Mouse (Mus musculus): ENCODE data around the gene Zfp273. TPM values are rescaled to one million over a fixed set of nuclear protein-coding genes. Genes with fewer than 3 reads are reported as not detected.
"Not testable (repeated sequence)": the region's sequence is repeated elsewhere in the genome, so short reads cannot be mapped to it uniquely, and the experiment has no call there.

Gene Zfp273
- polyA plus RNA-seq, 1 experiment from 2014 or later: 1.0 TPM

- no peaks in the 10 kb centered on the region for H3K27me3 ChIP-seq (ENCODE audit: control insufficient read depth, insufficient read depth, low read depth, low read length)
- H3K9ac ChIP-seq (ENCODE audit: low read depth, low read length): no peak overlapping the region
- H3K4me2 ChIP-seq (ENCODE audit: low read depth, low read length): no peak overlapping the region
- H3K4me1 ChIP-seq (ENCODE audit: control insufficient read depth, low read depth, low read length): no peaks in the 10 kb centered on the region
- 70% methylated on average over 9 of the region's 9 CpGs for whole genome bisulfite sequencing (ENCODE audit: insufficient replicate concordance)
- no peaks in the 10 kb centered on the region for H3K36me3 ChIP-seq (ENCODE audit: control insufficient read depth, insufficient read depth)
- no peak overlapping the region for H3K27ac ChIP-seq (ENCODE audit: low read length)
- H3K9me3 ChIP-seq (replicated peaks; ENCODE audit: control insufficient read depth, low read length): no peaks in the 10 kb centered on the region
- no peak for ATAC-seq (ENCODE audit: low read depth)
- no peak overlapping the region for H3K4me3 ChIP-seq (ENCODE audit: low read depth, low read length)
Measured at GRCm38 (mm10) chr13:67862508-67862907, 49.0 kb downstream of the Zfp273 start.

GRCm38 (mm10) chr13:67863026-67863425, 49.5 kb downstream of the Zfp273 start, which contains the start of gene BC048507:
TSS of gene BC048507 (plus strand) at chr13:67863326.
- ATAC-seq (ENCODE audit: low read depth): no peak

DNA sequence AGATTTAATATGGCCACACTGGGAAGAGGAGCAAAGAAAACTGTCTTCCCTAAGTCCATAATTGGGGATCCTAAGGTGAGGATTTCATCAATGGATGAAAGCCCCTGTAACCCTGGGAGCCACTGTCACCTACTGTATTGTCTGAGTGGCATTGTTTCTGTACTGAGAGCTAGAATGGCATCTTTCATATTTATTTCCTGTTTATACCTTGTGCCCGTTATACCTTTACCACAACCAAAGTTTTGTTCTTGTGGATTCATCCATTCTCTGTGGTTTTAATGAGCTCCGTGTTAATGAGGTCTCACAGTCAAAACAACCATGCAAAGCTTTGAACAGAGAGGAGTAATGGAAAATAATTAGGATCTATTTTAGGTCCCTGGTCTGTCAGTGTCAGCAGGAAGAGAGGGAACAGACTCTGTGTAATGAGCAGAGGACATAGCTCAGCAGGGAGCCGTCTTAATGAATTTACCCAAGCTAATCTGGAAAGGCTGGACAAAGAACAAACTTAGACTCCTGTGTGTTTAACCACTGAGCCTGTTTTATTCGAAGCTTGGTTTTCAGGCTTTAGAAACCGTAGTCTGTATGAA, 51.3 kb downstream of the Zfp273 start:
- ATAC-seq (ENCODE audit: low read depth): no peak

More at GRCm38 (mm10) chr13:67863026-67863425, 49.5 kb downstream of the Zfp273 start, which contains the start of gene BC048507:
- Histone ChIP-seq H3K4me3 (ENCODE audit: low read depth, low read length) (no peak within 1 kb of the TSS), H3K27me3 (ENCODE audit: control insufficient read depth, insufficient read depth, low read depth, low read length) (no peaks in the 10 kb centered on the region), H3K4me1 (ENCODE audit: control insufficient read depth, low read depth, low read length) (no peaks in the 10 kb centered on the region), H3K9me3 (replicated peaks; ENCODE audit: control insufficient read depth, low read length) (no peaks in the 10 kb centered on the region), H3K4me2 (ENCODE audit: low read depth, low read length) (no peak within 1 kb of the TSS), H3K27ac (ENCODE audit: low read length) (no peak within 1 kb of the TSS), H3K9ac (ENCODE audit: low read depth, low read length) (no peak within 1 kb of the TSS), H3K36me3 (ENCODE audit: control insufficient read depth, insufficient read depth) (no peaks in the 10 kb centered on the region)
- 68% methylated on average over 11 of the region's 11 CpGs for WGBS (ENCODE audit: insufficient replicate concordance)

DNA sequence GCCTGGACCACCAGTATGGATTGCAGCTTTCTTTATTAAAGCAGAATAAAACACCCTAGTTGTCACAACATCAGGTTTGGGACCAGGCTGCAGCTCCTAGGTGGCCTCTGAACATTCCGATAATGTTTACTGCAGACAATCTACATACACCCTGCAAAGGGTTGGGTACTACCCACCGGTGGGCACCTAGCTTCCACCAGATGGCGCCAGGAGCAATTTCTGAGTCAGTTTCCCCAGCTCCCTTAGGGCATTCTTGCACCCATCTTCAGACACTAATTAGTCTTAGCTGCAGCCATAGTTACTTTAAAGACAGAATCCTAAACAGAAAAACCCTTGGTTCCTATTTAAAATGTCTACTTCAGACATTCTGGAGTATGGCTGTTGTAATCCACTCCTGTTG, 54.4 kb downstream of the Zfp273 start:
- Histone ChIP-seq H3K4me3 (ENCODE audit: low read depth, low read length) (no peak overlapping the region), H3K27me3 (ENCODE audit: control insufficient read depth, insufficient read depth, low read depth, low read length) (no peaks in the 10 kb centered on the region), H3K36me3 (ENCODE audit: control insufficient read depth, insufficient read depth) (no peaks in the 10 kb centered on the region), H3K9me3 (replicated peaks; ENCODE audit: control insufficient read depth, low read length) (no peaks in the 10 kb centered on the region; the same call in 1 of the 2 replicates), H3K4me2 (ENCODE audit: low read depth, low read length) (no peak overlapping the region), H3K9ac (ENCODE audit: low read depth, low read length) (no peak overlapping the region), H3K27ac (ENCODE audit: low read length) (no peak overlapping the region), H3K4me1 (ENCODE audit: control insufficient read depth, low read depth, low read length) (no peaks in the 10 kb centered on the region)
- 31% methylated on average over 3 of the region's 3 CpGs for WGBS (ENCODE audit: insufficient replicate concordance)
- ATAC-seq (ENCODE audit: low read depth): no peak

More for the DNA sequence above, 51.3 kb downstream of the Zfp273 start:
- Histone ChIP-seq H3K9me3 (replicated peaks; ENCODE audit: control insufficient read depth, low read length) (no peaks in the 10 kb centered on the region), H3K4me3 (ENCODE audit: low read depth, low read length) (no peak overlapping the region), H3K4me2 (ENCODE audit: low read depth, low read length) (no peak overlapping the region), H3K27ac (ENCODE audit: low read length) (no peak overlapping the region), H3K36me3 (ENCODE audit: control insufficient read depth, insufficient read depth) (no peaks in the 10 kb centered on the region), H3K4me1 (ENCODE audit: control insufficient read depth, low read depth, low read length) (no peaks in the 10 kb centered on the region), H3K27me3 (ENCODE audit: control insufficient read depth, insufficient read depth, low read depth, low read length) (no peaks in the 10 kb centered on the region), H3K9ac (ENCODE audit: low read depth, low read length) (no peak overlapping the region)
- 45% methylated on average over 5 of the region's 5 CpGs for WGBS (ENCODE audit: insufficient replicate concordance)

DNA sequence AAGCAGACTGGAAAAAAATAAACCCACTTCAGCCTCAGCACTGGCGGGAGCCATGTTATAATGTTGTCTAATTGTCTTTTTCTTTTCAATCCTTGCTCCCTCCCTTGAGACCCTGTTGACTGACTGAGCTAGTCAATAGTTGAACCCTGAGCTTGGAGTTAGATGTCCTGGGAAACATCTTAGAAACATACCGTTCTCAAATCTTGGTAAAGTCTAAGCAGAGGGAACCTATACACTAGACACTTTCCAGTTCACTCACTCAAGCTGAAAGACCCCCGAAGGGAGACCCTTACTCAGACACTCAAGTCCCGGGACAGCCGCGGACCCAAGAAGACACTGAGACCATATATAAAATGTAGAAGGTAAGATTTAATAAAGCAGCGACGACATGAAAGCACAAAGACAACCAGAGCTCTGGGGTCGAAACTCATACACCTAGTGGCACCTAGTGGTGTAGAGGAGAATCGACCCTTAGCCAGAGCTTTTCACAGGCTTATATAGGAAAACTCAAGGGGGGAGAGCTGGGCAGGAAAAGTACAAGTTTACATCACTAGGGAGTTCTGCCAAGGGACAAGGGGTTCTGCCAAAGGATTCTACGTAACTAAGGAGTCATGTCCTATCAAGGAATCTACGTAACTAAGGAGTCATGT, 62.6 kb downstream of the Zfp273 start:
- H3K27ac ChIP-seq (ENCODE audit: low read length); H3K4me1 ChIP-seq (ENCODE audit: control insufficient read depth, low read depth, low read length); H3K9ac ChIP-seq (ENCODE audit: low read depth, low read length); H3K4me3 ChIP-seq (ENCODE audit: low read depth, low read length); H3K4me2 ChIP-seq (ENCODE audit: low read depth, low read length); H3K9me3 ChIP-seq (replicated peaks; ENCODE audit: control insufficient read depth, low read length); H3K36me3 ChIP-seq (ENCODE audit: control insufficient read depth, insufficient read depth); ATAC-seq (ENCODE audit: low read depth); H3K27me3 ChIP-seq (ENCODE audit: control insufficient read depth, insufficient read depth, low read depth, low read length): not testable (repeated sequence)
- 29% methylated on average over 6 of the region's 12 CpGs for WGBS (ENCODE audit: insufficient replicate concordance)

Other genes starting within 250 kb of the Zfp273 start
- gene Zfp729b, start 204.0 kb upstream of the Zfp273 start, polyA plus RNA-seq (2015; fragmentation: Nextera tagmentation; extraction: Ambion mirVana): 1.1 TPM in 2 replicates
- not detected in 2 replicates for gene Gm49345, start 176.0 kb upstream of the Zfp273 start, polyA plus RNA-seq (2015; fragmentation: Nextera tagmentation; extraction: Ambion mirVana)
- 0.77 and 0.99 TPM in 2 replicates for gene Zfp729a, start 175.9 kb upstream of the Zfp273 start, polyA plus RNA-seq (2015; fragmentation: Nextera tagmentation; extraction: Ambion mirVana)
- 2.5 and 2.8 TPM in 2 replicates for gene Zfp738, start 126.7 kb upstream of the Zfp273 start, polyA plus RNA-seq (2015; fragmentation: Nextera tagmentation; extraction: Ambion mirVana)
- 1.4 TPM in 2 replicates for gene Zfp65, start 84.6 kb upstream of the Zfp273 start, polyA plus RNA-seq (2015; fragmentation: Nextera tagmentation; extraction: Ambion mirVana)
- 0.81 and 0.93 TPM in 2 replicates for gene Zfp85, start 58.5 kb upstream of the Zfp273 start, polyA plus RNA-seq (2015; fragmentation: Nextera tagmentation; extraction: Ambion mirVana)
- 0.33 and 0.46 TPM in 2 replicates for gene Zfp493, start 34.0 kb upstream of the Zfp273 start, polyA plus RNA-seq (2015; fragmentation: Nextera tagmentation; extraction: Ambion mirVana)
- 0.19 TPM in 1 of 2 replicates, not detected in the other for gene Gm10037, start 17.4 kb downstream of the Zfp273 start, polyA plus RNA-seq (2015; fragmentation: Nextera tagmentation; extraction: Ambion mirVana)
- gene BC048507, start 49.6 kb downstream of the Zfp273 start, polyA plus RNA-seq (2015; fragmentation: Nextera tagmentation; extraction: Ambion mirVana): not detected in 2 replicates